Mouse (Mus musculus): ENCODE results near the gene Vmn1r41.

Gene Vmn1r41

DNA sequence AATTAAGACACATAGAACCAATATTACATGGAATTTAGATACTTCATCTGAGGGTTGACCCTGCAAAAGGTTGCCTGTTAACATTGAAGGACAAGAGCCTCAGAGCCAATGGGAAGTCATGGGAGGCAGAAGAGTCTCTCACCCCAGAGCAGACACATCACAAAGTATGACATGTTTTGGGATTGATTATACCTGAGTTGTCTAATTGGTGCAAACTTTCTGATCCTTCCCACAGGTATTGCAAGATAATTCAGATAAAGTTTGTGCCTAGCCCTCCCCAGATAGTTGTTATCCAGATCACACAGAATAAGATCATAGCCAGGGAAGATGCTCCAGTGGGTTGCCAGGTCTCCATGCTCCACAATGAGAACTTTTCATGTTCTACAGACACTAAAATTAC lies at the start of gene Vmn1r41:
Gene Vmn1r41, plus strand, starts transcription at position 301 of the 400 bp plus-strand sequence.
- no peak for DNase-seq

DNA sequence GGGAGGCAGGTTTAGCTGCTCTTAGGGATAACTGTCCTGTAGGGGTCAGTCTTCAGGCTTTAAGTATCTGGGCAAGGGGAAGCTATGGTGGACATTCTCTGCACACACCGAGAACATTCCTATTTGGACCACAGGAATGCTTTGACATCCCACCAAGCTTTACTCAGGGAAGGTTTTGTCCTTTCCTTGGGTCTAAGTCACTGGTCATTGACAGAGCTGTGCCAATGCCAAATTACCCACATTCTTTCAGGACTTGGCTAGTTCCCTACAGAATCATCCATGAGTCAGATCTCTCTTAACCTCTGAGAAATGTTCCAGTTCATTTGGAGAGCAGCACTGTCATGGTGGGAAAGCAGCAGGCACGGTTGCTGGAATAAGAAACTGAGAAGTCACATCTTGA lies 33.9 kb upstream of the Vmn1r41 start:
- DNase-seq: no peak

DNA sequence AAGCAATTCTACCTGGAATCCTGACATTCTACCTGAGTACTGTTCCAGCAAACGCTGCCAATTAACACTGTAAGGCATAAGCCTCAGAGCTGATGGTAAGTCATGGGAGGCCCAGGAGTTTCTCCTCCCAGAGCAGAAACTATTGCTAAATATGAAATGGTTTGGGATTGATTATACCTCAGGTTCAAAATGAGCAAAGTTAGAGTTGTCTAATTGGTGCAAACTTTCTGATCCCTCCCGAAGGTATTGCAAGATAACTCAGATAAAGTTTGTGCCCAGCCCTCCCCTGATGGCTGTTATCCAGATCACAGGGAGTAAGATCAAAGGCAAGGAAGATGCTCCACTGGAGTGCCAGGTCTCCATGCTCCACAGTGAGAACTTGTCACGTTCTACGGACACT lies 33.3 kb upstream of the Vmn1r41 start, which contains the start of gene Vmn1r40:
Gene Vmn1r40, plus strand, starts transcription at position 301 of the 400 bp plus-strand sequence.
- no peak for DNase-seq

DNA sequence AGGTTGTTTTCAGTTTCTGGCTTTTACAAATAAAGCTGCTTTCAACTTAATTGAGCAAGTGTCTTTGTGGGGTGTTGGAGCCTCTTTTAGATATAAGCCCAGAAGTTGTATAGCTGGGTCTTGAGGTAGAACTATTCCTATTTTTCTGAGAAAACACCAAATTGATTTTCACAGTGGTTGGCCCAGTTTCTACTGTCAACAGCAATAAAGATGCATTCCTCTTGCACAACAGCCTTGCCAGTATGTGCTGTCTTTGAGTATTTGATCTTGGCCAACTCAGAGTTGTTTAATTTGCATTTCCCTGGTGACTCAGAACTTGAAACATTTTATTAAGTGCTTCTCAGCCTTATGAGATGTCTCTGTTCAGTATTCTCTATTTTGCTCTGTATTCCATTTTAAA lies 22.5 kb upstream of the Vmn1r41 start:
- DNase-seq: no peak

DNA sequence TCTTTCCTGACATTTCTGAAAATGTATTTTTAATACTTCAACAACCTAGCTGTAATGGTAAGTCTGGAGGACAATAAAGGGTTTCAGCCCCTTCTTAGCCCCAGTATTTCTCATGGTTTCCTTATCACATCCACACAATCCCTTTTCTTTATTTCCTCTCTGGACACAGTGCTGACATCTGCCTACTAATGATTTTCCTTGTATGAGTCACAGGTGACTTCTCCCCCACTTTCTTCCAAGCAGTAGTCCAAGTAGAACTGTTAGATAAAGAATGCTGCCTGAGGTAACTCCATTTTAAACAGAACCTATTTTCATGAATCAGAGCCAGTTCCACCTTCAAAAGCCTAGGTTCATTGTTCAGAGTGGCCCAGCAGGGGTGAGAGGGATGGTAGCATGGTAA lies 2.2 kb downstream of the Vmn1r41 start:
- no peak for DNase-seq

DNA sequence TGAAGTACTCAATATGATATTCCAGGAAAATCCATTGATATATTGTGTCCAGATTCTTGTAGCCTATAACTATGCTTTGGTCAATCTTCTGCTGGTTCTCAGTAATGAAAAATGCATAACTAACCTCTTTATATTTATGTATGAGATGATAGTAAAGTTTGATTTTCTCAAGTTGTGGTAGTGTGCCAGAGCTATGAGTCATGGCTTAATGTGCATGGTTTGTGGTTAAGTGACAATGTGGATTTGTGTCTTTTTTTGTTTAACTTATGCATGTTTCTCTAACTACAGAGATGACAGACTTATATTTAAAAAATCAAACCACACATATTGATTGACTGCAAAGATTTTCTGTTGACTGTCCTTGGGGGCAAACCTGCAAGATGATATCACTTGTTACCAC lies 49.7 kb downstream of the Vmn1r41 start:
- no peak for DNase-seq
